Comparison of ENCODE assay signal across 8 mouse cellular contexts in genomic region chr7:4546591-4547131, GRCm38 (mm10). TPM values are rescaled to one million over a fixed set of nuclear protein-coding genes. Genes with fewer than 3 reads are reported as not detected.
DNase-seq lines count a peak whose midpoint lies in the region; ATAC-seq lines count a peak whose summit lies in the region.

No protein-coding gene starts in this region.

- ATAC-seq in hindbrain, embryonic 16.5 days = peak; percentile 89

- H3K36me3 ChIP-seq in hindbrain, embryonic 16.5 days (ENCODE audit: control insufficient read depth, insufficient read depth, low read length) = 0 out of 2 replicates have a peak, but pooled peaks cover 6% of the 10 kb centered on the region

- H3K4me3 ChIP-seq in hindbrain, embryonic 16.5 days (ENCODE audit: low read length) = peak overlapping the region; percentile 56

- no peaks in the 10 kb centered on the region for H3K27me3 ChIP-seq in hindbrain, embryonic 16.5 days (replicated peaks; ENCODE audit: control insufficient read depth, insufficient read depth, low read length)

- H3K4me1 ChIP-seq in hindbrain, embryonic 16.5 days (ENCODE audit: control insufficient read depth, insufficient read depth, low read depth, low read length) = peaks cover 9% of the 10 kb centered on the region

- peak overlapping the region; percentile 93 for H3K27ac ChIP-seq in hindbrain, embryonic 16.5 days (ENCODE audit: low read depth, low read length)

- DNase-seq in Muller cell, postnatal 12 days (ENCODE audit: inconsistent ontology term) = peak; percentile 64
- peak; percentile 94 to 95 for DNase-seq in cerebellum, postnatal 14 days
- DNase-seq in frontal cortex, postnatal 10 days (ENCODE audit: low spot score in 2 of 2) = peak; percentile 95 to 96
- peak; percentile 93 for DNase-seq in left cerebral cortex, adult 11 months (ENCODE audit: low spot score)
- peak; percentile 72 for DNase-seq in lung, postnatal 10 days
- peak; percentile 97 for DNase-seq in right cerebral cortex, adult 18-20 months
- no peak for DNase-seq in urinary bladder, postnatal 36 days (ENCODE audit: low spot score in 2 of 2)

- WGBS in hindbrain, embryonic 16.5 days = under 1% methylated on average over 25 of the region's 26 CpGs

- peaks cover 3% of the 10 kb centered on the region for H3K9me3 ChIP-seq in hindbrain, embryonic 16.5 days (ENCODE audit: control insufficient read depth, low read length)

- peak overlapping the region; percentile 87 for H3K4me2 ChIP-seq in hindbrain, embryonic 16.5 days (ENCODE audit: low read length)

- peak overlapping the region; percentile 77 for H3K9ac ChIP-seq in hindbrain, embryonic 16.5 days (ENCODE audit: low read depth, low read length)

RNA-seq across cellular contexts. Expression of gene Syt5, which starts 0.7 kb away (rescaled TPM):
- 119 and 124 TPM in 2 replicates for polyA plus RNA-seq in hindbrain, embryonic 16.5 days (2015; fragmentation: Nextera tagmentation; extraction: Ambion mirVana)

RNA-seq across cellular contexts. Expression of gene Dnaaf3, which starts 14.4 kb away (rescaled TPM):
- polyA plus RNA-seq in hindbrain, embryonic 16.5 days (2015; fragmentation: Nextera tagmentation; extraction: Ambion mirVana) = 2.8 TPM in 2 replicates

RNA-seq across cellular contexts. Expression of gene Tnni3, which starts 22.6 kb away (rescaled TPM):
- 1.7 and 2.0 TPM in 2 replicates for polyA plus RNA-seq in hindbrain, embryonic 16.5 days (2015; fragmentation: Nextera tagmentation; extraction: Ambion mirVana)

RNA-seq across cellular contexts. Expression of gene Tnnt1, which starts 30.5 kb away (rescaled TPM):
- polyA plus RNA-seq in hindbrain, embryonic 16.5 days (2015; fragmentation: Nextera tagmentation; extraction: Ambion mirVana) = 3.7 and 15.9 TPM in 2 replicates

RNA-seq across cellular contexts. Expression of gene Ppp1r12c, which starts 45.2 kb away (rescaled TPM):
- polyA plus RNA-seq in hindbrain, embryonic 16.5 days (2015; fragmentation: Nextera tagmentation; extraction: Ambion mirVana) = 18.3 and 38.5 TPM in 2 replicates

Comparison
In these comparisons a context has a peak if more than half of its experiments do, and no peak if none do; other contexts are left out.
1. DNase-seq: peak in Muller cell, postnatal 12 days (single experiment), cerebellum, postnatal 14 days (2 of 2), frontal cortex, postnatal 10 days (2 of 2), left cerebral cortex, adult 11 months (single experiment), lung, postnatal 10 days (single experiment) and right cerebral cortex, adult 18-20 months (single experiment); none in urinary bladder, postnatal 36 days (0 of 2).